Mouse (Mus musculus) hindbrain, postnatal 0 days (tissue): ENCODE data around the gene Gm20388. TPM values are rescaled to one million over a fixed set of nuclear protein-coding genes. Genes with fewer than 3 reads are reported as not detected.

Experiments used
- ATAC-seq: fragments of 200-750 bp; cut with Nextera tagmentation; 2 replicates; pipeline ENCODE4 v1.8.0; 2017; ENCODE audit warnings: mild to moderate bottlenecking, moderate TSS enrichment, moderate library complexity
- DNase-seq: peaks from one replicate; pipeline ENCODE4 v3.0.0-alpha.2; 2015; ENCODE audit warnings: low spot score
- H3K27ac ChIP-seq: fragments of 300-500 bp; sonication (generic); 2 replicates; pipeline ENCODE4 v1.5.1; 2014; ENCODE audit warnings: mild to moderate bottlenecking
- H3K27me3 ChIP-seq: fragments of 300-500 bp; sonication (generic); 2 replicates; pipeline ENCODE4 v1.6.1; 2014; ENCODE audit warnings: low read length, mixed read lengths; ENCODE audit not compliant: insufficient read depth
- H3K36me3 ChIP-seq: fragments of 300-500 bp; sonication (generic); 2 replicates; pipeline ENCODE4 v1.6.1; 2014; ENCODE audit warnings: low read length, mixed read lengths; ENCODE audit not compliant: insufficient read depth
- H3K4me1 ChIP-seq: fragments of 300-500 bp; sonication (generic); 2 replicates; pipeline ENCODE4 v1.6.1; 2014; ENCODE audit warnings: antibody characterized with exemption, low read length, mixed read lengths; ENCODE audit not compliant: insufficient read depth
- H3K4me2 ChIP-seq: fragments of 300-500 bp; sonication (generic); 2 replicates; pipeline ENCODE4 v1.6.1; 2014; ENCODE audit warnings: low read depth, mild to moderate bottlenecking, low read length, moderate library complexity, mixed read lengths
- H3K4me3 ChIP-seq: fragments of 300-500 bp; sonication (generic); 2 replicates; pipeline ENCODE4 v1.5.1; 2014; ENCODE audit warnings: low read length
- H3K9ac ChIP-seq: fragments of 300-500 bp; sonication (generic); replicated peaks from 2 replicates; pipeline ENCODE4 v1.6.1; 2014; ENCODE audit warnings: mild to moderate bottlenecking, low read length, moderate library complexity, mixed read lengths
- H3K9me3 ChIP-seq: fragments of 300-500 bp; sonication (generic); 2 replicates; pipeline ENCODE4 v1.6.1; 2016; ENCODE audit warnings: low read length, mixed read lengths
- CTCF ChIP-seq: IDR thresholded peaks from 2 replicates; pipeline ENCODE4 v1.5.1; 2016; ENCODE audit warnings: antibody characterized with exemption, control low read depth, low read depth
- WGBS: fragments of 180-500 bp; shearing (Covaris S2); extraction: QIAGEN DNeasy Blood & Tissue Kit; methylation state at CpG from one replicate; pipeline ENCODE4 v1.1.7; 2014; 5-methylcytosine and 5-hydroxymethylcytosine counted together
- polyA plus RNA-seq: library from polyadenylated mRNA; unstranded; fragments of >200 nt; fragmentation: Nextera tagmentation; extraction: Ambion mirVana; gene quantifications from 2 replicates; pipeline ENCODE4 v1.2.1, GENCODE M21; 2015
- total RNA-seq: library from RNA; depleted of rRNA; stranded (reverse); fragments of >200 nt; gene quantifications from 2 replicates; pipeline ENCODE4 v1.2.3, GENCODE M21; 2014

The Gm20388 gene
- total and polyA plus RNA-seq, 2 experiments from 2014 or later, result 71.3 TPM; not detected in 1

DNA sequence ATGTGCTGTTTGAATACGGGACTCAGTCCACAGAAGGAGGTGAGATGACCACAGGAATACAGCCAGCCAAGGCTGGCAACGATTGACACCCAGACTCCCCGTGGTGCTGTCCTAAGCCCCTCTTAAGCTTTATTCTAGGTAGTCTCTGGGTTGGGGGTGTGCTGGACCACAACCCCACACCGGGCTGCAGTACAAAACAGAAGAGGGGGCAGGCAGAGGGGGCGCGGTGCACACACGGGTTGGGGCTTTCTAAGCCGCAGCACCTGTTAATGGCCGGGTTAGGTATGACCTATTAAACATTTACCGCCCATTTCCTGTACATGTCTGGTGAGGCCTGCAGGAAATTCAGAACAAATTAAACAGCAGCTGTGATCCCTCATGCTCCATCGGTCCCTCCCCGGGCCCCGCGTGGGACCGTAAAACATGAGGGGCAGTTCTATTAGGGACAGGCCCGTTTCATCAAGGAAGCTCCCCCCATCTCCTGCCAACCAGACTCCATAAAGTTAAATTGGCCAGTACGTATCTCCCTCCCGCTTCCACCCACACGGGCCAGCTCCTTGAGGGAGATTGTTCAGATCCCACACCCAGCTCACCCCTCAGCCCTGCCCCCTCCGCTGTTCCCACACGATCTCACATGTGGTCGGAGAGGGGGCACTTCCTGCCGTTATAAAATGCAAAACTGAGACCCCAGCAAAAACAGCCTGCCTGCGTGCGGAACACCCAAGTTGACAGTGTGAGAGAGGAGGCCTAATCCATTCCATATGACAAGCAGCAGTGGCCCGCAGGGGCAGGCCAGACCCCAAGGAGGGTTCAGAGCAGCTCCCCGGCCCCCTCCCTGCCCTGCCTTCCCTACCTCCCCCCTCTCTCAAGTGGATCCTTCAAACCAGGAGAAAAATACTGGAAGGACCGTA, 1390.1 kb downstream of the Gm20388 start:
- 0 out of 2 replicates have a peak overlapping the region, but pooled peaks have one; percentile 15 for H3K9ac ChIP-seq
- H3K4me1 ChIP-seq, result peaks cover 26% of the 10 kb centered on the region; the same call in 1 of the 2 replicates
- no peak overlapping the region for H3K27ac ChIP-seq
- H3K27me3 ChIP-seq, result no peaks in the 10 kb centered on the region
- no peaks in the 10 kb centered on the region for H3K9me3 ChIP-seq
- H3K4me2 ChIP-seq, result peak overlapping the region; percentile 38
- WGBS, result 32% methylated on average over 28 of the region's 28 CpGs
- H3K36me3 ChIP-seq, result no peaks in the 10 kb centered on the region
- TF ChIP-seq CTCF, result no peak
- DNase-seq (no peak), ATAC-seq (no peak)
- H3K4me3 ChIP-seq, result no peak overlapping the region

- no peak overlapping the region for H3K4me3 ChIP-seq
- H3K4me1 ChIP-seq, result peaks cover 21% of the 10 kb centered on the region; the same call in 1 of the 2 replicates
- 19% methylated on average over 15 of the region's 15 CpGs for WGBS
- no peaks in the 10 kb centered on the region for H3K27me3 ChIP-seq
- DNase-seq (no peak), ATAC-seq (no peak)
- H3K27ac ChIP-seq, result no peak overlapping the region
- TF ChIP-seq CTCF, result no peak
- no peaks in the 10 kb centered on the region for H3K9me3 ChIP-seq
- 0 out of 2 replicates have a peak overlapping the region, but pooled peaks have one; percentile 17 for H3K9ac ChIP-seq
- peak overlapping the region; percentile 38 for H3K4me2 ChIP-seq
- H3K36me3 ChIP-seq, result no peaks in the 10 kb centered on the region
Measured at GRCm38 (mm10) chr8:121301431-121301830, 1390.8 kb downstream of the Gm20388 start.

- no peak for DNase-seq
- Histone ChIP-seq H3K36me3 (no peaks in the 10 kb centered on the region), H3K4me2 (peak overlapping the region; percentile 38; the same call in 1 of the 2 replicates), H3K4me1 (peaks cover 16% of the 10 kb centered on the region; the same call in 1 of the 2 replicates), H3K27me3 (no peaks in the 10 kb centered on the region), H3K4me3 (no peak overlapping the region), H3K9ac (no peak overlapping the region), H3K27ac (no peak overlapping the region), H3K9me3 (no peaks in the 10 kb centered on the region)
- TF ChIP-seq CTCF, result no peak
- ATAC-seq, result no peak
- WGBS, result 71% methylated on average over 10 of the region's 10 CpGs
Measured at GRCm38 (mm10) chr8:121301978-121302649, 1391.5 kb downstream of the Gm20388 start.

GRCm38 (mm10) chr8:121307723-121308122, 1397.1 kb downstream of the Gm20388 start:
- Histone ChIP-seq H3K9ac (no peak overlapping the region), H3K36me3 (no peaks in the 10 kb centered on the region), H3K4me2 (no peak overlapping the region), H3K9me3 (no peaks in the 10 kb centered on the region), H3K27ac (no peak overlapping the region), H3K4me1 (no peaks in the 10 kb centered on the region), H3K4me3 (no peak overlapping the region), H3K27me3 (no peaks in the 10 kb centered on the region)
- 47% methylated on average over 7 of the region's 7 CpGs for WGBS
- no peak for TF ChIP-seq CTCF
- no peak for ATAC-seq
- DNase-seq, result peak; percentile 58

DNA sequence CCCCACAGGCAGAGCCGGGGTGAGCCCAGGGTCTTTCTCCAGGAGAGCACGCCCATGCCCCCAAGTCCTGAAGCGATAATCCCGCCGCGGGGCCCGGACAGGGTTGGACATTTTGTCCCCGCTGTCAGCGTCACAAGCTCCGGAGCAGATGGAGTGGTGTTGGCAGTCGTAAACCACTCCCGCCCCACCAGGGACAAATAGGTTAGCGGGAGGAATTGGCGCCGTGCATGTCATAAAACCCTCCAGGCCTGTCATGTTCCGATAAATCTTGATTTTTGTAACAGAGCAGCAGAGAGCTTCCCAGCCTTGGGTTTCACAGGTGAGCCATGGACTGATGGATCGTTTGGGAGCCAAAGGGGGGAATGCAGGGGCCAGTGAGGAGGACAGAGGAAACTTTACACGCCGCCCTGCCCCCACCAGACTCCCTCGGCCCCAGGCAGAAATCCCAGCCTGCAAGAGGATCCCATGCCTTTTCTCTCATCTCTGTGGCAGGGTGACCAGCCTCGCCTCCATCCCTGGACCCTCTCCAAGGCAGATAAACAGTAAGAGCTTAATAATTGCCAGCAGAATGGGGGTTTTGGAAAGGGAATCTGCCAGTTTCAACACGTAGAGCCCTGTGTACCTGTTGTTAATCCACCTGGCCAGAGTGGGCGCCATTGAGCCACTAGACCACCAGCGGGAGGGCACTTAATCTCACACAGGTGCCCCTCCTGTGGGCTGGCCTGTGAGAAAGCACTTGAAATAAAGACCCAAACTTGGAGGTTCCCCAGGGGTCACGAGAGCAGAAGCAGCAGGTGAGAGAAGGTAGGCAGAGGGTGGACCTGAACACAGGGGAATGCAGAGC, 1400.6 kb downstream of the Gm20388 start:
- peak overlapping the region; percentile 35; the same call in 1 of the 2 replicates for H3K4me2 ChIP-seq
- WGBS, result 42% methylated on average over 25 of the region's 25 CpGs
- no peaks in the 10 kb centered on the region for H3K4me1 ChIP-seq
- no peaks in the 10 kb centered on the region for H3K9me3 ChIP-seq
- DNase-seq (no peak), ATAC-seq (no peak)
- no peak overlapping the region for H3K9ac ChIP-seq
- peak; percentile 42 for TF ChIP-seq CTCF
- H3K36me3 ChIP-seq, result no peaks in the 10 kb centered on the region
- no peak overlapping the region for H3K4me3 ChIP-seq
- no peak overlapping the region for H3K27ac ChIP-seq
- H3K27me3 ChIP-seq, result no peaks in the 10 kb centered on the region

GRCm38 (mm10) chr8:121313458-121313857, 1402.8 kb downstream of the Gm20388 start:
- Histone ChIP-seq H3K9ac (no peak overlapping the region), H3K36me3 (no peaks in the 10 kb centered on the region), H3K27ac (no peak overlapping the region), H3K4me2 (no peak overlapping the region), H3K4me1 (no peaks in the 10 kb centered on the region), H3K9me3 (no peaks in the 10 kb centered on the region), H3K4me3 (no peak overlapping the region), H3K27me3 (no peaks in the 10 kb centered on the region)
- WGBS, result 55% methylated on average over 6 of the region's 6 CpGs
- no peak for DNase-seq
- TF ChIP-seq CTCF, result peak; percentile 30
- ATAC-seq, result no peak
